Comparison of ENCODE assay signal across 8 mouse cellular contexts in genomic region chrX:20797681-20798080, GRCm38 (mm10). TPM values are rescaled to one million over a fixed set of nuclear protein-coding genes. Genes with fewer than 3 reads are reported as not detected.
DNase-seq lines count a peak whose midpoint lies in the region; ATAC-seq and TF ChIP-seq lines count a peak whose summit lies in the region.

TSS of gene Araf (plus strand) at chrX:20797814.

- 18% methylated on average over 7 of the region's 7 CpGs for WGBS in hindbrain, embryonic 16.5 days
- WGBS in liver, embryonic 15.5 days (ENCODE audit: insufficient replicate concordance), result 14% methylated on average over 6 of the region's 7 CpGs

- peak; percentile 51; the same call in 1 of the 2 replicates for ATAC-seq in hindbrain, embryonic 16.5 days
- ATAC-seq in liver, embryonic 15.5 days (ENCODE audit: insufficient read depth), result peak; percentile 68

- peak within 1 kb of the TSS; percentile 70 for H3K9ac ChIP-seq in hindbrain, embryonic 16.5 days (ENCODE audit: low read depth, low read length)
- H3K9ac ChIP-seq in liver, embryonic 15.5 days, result peak within 1 kb of the TSS; percentile 35

- H3K4me2 ChIP-seq in hindbrain, embryonic 16.5 days (ENCODE audit: low read length), result peak within 1 kb of the TSS; percentile 55
- H3K4me2 ChIP-seq in liver, embryonic 15.5 days, result peak within 1 kb of the TSS; percentile 77

- H3K27ac ChIP-seq in bone marrow macrophage, adult 2 months (ENCODE audit: insufficient read depth, low read depth, low read length), result no peak within 1 kb of the TSS
- peak within 1 kb of the TSS; percentile 94 for H3K27ac ChIP-seq in hindbrain, embryonic 16.5 days (ENCODE audit: low read depth, low read length)
- H3K27ac ChIP-seq in liver, embryonic 15.5 days (replicated peaks), result peak within 1 kb of the TSS; percentile 74

- H3K4me1 ChIP-seq in bone marrow macrophage, adult 2 months (ENCODE audit: control insufficient read depth, insufficient read depth, low read length), result no peaks in the 10 kb centered on the region
- H3K4me1 ChIP-seq in hindbrain, embryonic 16.5 days (ENCODE audit: control insufficient read depth, insufficient read depth, low read depth, low read length), result no peaks in the 10 kb centered on the region
- 0 out of 2 replicates have a peak, but pooled peaks cover 5% of the 10 kb centered on the region for H3K4me1 ChIP-seq in liver, embryonic 15.5 days (replicated peaks)

- no peak for TF ChIP-seq CTCF in bone marrow macrophage, adult 2 months (IDR thresholded peaks at IDR 0.05; ENCODE audit: low read depth, low read length)

- no peaks in the 10 kb centered on the region for H3K9me3 ChIP-seq in hindbrain, embryonic 16.5 days (ENCODE audit: control insufficient read depth, low read length)
- no peaks in the 10 kb centered on the region for H3K9me3 ChIP-seq in liver, embryonic 15.5 days (replicated peaks)

- no peaks in the 10 kb centered on the region for H3K36me3 ChIP-seq in hindbrain, embryonic 16.5 days (ENCODE audit: control insufficient read depth, insufficient read depth, low read length)
- H3K36me3 ChIP-seq in liver, embryonic 15.5 days (replicated peaks), result no peaks in the 10 kb centered on the region

- no peak for TF ChIP-seq POLR2A in bone marrow macrophage, adult 2 months (IDR thresholded peaks at IDR 0.05; ENCODE audit: borderline replicate concordance, low read depth, low read length)

- H3K27me3 ChIP-seq in hindbrain, embryonic 16.5 days (replicated peaks; ENCODE audit: control insufficient read depth, insufficient read depth, low read length), result no peaks in the 10 kb centered on the region
- H3K27me3 ChIP-seq in liver, embryonic 15.5 days, result no peaks in the 10 kb centered on the region

- no peak within 1 kb of the TSS for H3K4me3 ChIP-seq in bone marrow macrophage, adult 2 months (ENCODE audit: insufficient read depth, low read length)
- peak within 1 kb of the TSS; percentile 44 for H3K4me3 ChIP-seq in hindbrain, embryonic 16.5 days (ENCODE audit: low read length)
- H3K4me3 ChIP-seq in liver, embryonic 15.5 days (replicated peaks), result peak within 1 kb of the TSS; percentile 55

- peak; percentile 3 for DNase-seq in right cerebral cortex, adult 18-20 months
- DNase-seq in right cerebral cortex, postnatal 36 days (ENCODE audit: low spot score in 2 of 2), result no peak
- no peak for DNase-seq in gastrocnemius, postnatal 10 days
- DNase-seq in right cerebral cortex, postnatal 4 days, result peak; percentile 19
- no peak for DNase-seq in kidney, postnatal 36 days

RNA-seq across cellular contexts. Expression of gene Araf, which starts in this region (rescaled TPM):
- 66.4 and 74.5 TPM in 2 replicates for polyA plus RNA-seq in bone marrow macrophage, adult 2 months (2012; ENCODE audit: insufficient read depth, insufficient read length, missing spikeins)
- total RNA-seq in gastrocnemius, postnatal 10 days (2021), result 10 to 100 TPM; 78.8 to 79.6 TPM
- polyA plus RNA-seq in hindbrain, embryonic 16.5 days (2015; fragmentation: Nextera tagmentation; extraction: Ambion mirVana), result 388 and 428 TPM in 2 replicates
- polyA plus RNA-seq in liver, embryonic 15.5 days (2015; fragmentation: Nextera tagmentation; extraction: Ambion mirVana), result 39.8 and 45.3 TPM in 2 replicates

Comparison
In these comparisons a context has a peak if more than half of its experiments do, and no peak if none do; other contexts are left out.
1. DNase-seq: peak in right cerebral cortex, adult 18-20 months (single experiment) and right cerebral cortex, postnatal 4 days (single experiment); none in right cerebral cortex, postnatal 36 days (0 of 2), gastrocnemius, postnatal 10 days (single experiment) and kidney, postnatal 36 days (0 of 2).